Mouse (Mus musculus): ENCODE data around the gene Ankrd28. TPM values are rescaled to one million over a fixed set of nuclear protein-coding genes. Genes with fewer than 3 reads are reported as not detected.

Ankrd28 gene
- total and polyA plus RNA-seq, 2 experiments from 2014 or later = 6.9 to 29.1 TPM

DNA sequence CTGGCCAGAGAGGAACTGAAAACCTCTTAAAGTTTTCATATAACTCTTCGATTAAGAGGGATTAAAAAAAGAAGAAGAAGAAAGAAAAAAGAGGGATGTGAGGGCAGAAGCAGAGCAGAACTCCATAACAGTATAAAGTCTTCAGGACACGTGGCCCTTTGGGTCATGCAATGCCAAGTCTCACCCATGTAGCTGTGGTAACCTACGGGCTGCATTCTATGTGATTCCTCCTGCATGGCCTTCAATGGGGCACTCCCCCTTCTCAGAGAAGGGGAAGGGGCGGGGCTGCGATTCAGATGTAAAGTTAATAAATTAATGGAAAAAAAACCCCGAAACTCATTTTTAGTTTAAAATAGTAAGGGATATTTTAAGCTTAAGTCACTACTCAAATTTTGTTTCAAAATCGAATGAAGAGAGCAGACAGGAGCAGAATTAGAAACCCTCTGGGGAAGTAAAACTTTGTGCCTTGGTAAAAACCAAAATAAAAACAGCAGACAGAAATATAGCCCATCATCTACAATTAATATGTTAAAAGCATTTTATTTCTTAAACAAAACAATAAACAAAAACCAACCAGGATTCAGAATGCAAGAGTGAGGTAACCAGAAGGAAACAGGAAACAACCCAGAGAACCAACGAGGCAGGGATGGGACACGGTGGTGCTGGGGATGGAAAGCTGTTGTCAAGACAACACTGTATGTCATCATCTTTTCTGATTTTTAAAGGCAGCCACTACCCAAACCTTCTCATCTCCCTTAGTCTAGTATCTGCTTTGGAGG, 134.1 kb downstream of the Ankrd28 start:
- no peaks in the 10 kb centered on the region for H3K4me1 ChIP-seq (ENCODE audit: insufficient read depth)
- H3K27ac ChIP-seq (ENCODE audit: low read depth, low read length) = no peak overlapping the region
- 84% methylated on average over 9 of the region's 9 CpGs for WGBS
- peaks cover 29% of the 10 kb centered on the region for H3K36me3 ChIP-seq (ENCODE audit: insufficient read depth)
- DNase-seq (no peak), ATAC-seq (no peak)
- H3K4me2 ChIP-seq (ENCODE audit: low read depth) = no peak overlapping the region
- H3K4me3 ChIP-seq (ENCODE audit: low read depth, low read length) = no peak overlapping the region
- no peak for TF ChIP-seq CTCF (IDR thresholded peaks at IDR 0.05; ENCODE audit: low read depth)
- no peaks in the 10 kb centered on the region for H3K27me3 ChIP-seq (ENCODE audit: insufficient read depth, low read length)
- H3K9ac ChIP-seq = no peak overlapping the region
- H3K9me3 ChIP-seq (ENCODE audit: low read length) = no peaks in the 10 kb centered on the region

DNA sequence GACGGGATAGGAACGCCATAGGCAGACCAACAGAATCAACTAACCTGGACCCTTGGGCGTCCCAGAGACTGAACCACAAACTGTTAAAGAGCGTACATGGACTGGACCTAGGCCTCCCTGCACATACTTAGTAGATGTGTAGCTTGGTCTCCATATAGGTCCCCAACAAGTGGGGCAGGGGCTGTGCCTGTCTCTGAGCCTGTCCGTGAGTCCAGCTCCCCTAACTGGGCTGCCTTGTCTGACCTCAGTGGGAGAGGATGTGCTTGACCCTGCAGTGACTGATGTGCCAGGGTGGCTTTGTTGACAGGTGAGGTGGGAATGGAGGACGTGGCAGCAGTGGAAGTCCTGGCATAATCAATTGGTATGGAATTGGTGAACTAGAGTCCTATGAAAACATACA, 137.9 kb downstream of the Ankrd28 start:
- H3K4me2 ChIP-seq (ENCODE audit: low read depth) = no peak overlapping the region

DNA sequence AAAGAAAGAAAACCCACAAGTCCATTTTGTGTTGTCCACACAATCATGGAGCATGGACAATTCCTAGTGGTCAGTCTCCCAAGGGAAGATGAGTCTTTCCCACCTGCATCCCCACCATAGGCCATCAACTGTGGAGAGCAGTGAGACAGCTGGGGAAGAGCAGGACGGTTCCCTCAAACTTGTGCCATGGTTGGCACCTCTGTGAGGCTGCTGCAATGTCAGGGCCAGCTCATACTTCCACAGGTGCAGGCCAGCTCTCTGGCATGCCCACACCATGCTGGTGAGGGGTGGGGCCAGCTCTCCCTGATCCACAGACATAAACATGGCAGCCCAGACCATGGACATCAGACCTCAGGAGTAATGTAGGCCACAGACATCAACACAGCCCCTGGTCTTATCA, 144.2 kb downstream of the Ankrd28 start:
- no peak for TF ChIP-seq CTCF (IDR thresholded peaks at IDR 0.05; ENCODE audit: low read depth)

More for the DNA sequence above, 137.9 kb downstream of the Ankrd28 start:
- TF ChIP-seq CTCF (IDR thresholded peaks at IDR 0.05; ENCODE audit: low read depth) = no peak
- ATAC-seq (no peak), DNase-seq (no peak)
- Histone ChIP-seq H3K4me1 (ENCODE audit: insufficient read depth) (no peaks in the 10 kb centered on the region), H3K27ac (ENCODE audit: low read depth, low read length) (no peak overlapping the region), H3K9me3 (ENCODE audit: low read length) (no peaks in the 10 kb centered on the region), H3K36me3 (ENCODE audit: insufficient read depth) (peaks cover 9% of the 10 kb centered on the region), H3K27me3 (ENCODE audit: insufficient read depth, low read length) (no peaks in the 10 kb centered on the region), H3K9ac (no peak overlapping the region), H3K4me3 (ENCODE audit: low read depth, low read length) (no peak overlapping the region)
- 92% methylated on average over 6 of the region's 6 CpGs for WGBS

DNA sequence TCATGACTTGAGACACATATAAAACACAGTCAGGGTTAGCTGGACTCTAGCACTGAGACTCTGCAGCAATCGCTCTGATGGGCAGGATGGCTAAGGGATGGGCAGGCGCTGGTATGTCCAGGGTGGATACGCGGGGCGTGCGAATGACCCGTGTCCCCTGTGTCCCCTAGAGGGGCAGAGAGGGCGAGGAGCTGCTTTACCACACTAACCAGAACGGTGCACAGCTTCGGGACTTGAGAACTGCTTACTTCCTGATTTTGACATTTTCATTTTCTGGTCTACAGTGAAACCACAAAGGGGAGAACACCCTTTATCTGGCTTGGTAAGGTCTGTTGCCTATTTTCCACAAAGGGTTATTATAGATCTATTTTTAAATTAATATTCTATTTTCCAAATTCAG, 144.8 kb downstream of the Ankrd28 start:
- 92% methylated on average over 10 of the region's 10 CpGs for WGBS

More for the DNA sequence above, 144.2 kb downstream of the Ankrd28 start:
- no peak overlapping the region for H3K27ac ChIP-seq (ENCODE audit: low read depth, low read length)
- H3K27me3 ChIP-seq (ENCODE audit: insufficient read depth, low read length) = no peaks in the 10 kb centered on the region
- DNase-seq (no peak), ATAC-seq (no peak)
- 100% methylated on average over 1 of the region's 1 CpGs for WGBS
- no peaks in the 10 kb centered on the region for H3K9me3 ChIP-seq (ENCODE audit: low read length)
- no peak overlapping the region for H3K9ac ChIP-seq
- H3K4me1 ChIP-seq (ENCODE audit: insufficient read depth) = no peaks in the 10 kb centered on the region
- H3K4me2 ChIP-seq (ENCODE audit: low read depth) = no peak overlapping the region
- H3K4me3 ChIP-seq (ENCODE audit: low read depth, low read length) = no peak overlapping the region
- no peaks in the 10 kb centered on the region for H3K36me3 ChIP-seq (ENCODE audit: insufficient read depth)

DNA sequence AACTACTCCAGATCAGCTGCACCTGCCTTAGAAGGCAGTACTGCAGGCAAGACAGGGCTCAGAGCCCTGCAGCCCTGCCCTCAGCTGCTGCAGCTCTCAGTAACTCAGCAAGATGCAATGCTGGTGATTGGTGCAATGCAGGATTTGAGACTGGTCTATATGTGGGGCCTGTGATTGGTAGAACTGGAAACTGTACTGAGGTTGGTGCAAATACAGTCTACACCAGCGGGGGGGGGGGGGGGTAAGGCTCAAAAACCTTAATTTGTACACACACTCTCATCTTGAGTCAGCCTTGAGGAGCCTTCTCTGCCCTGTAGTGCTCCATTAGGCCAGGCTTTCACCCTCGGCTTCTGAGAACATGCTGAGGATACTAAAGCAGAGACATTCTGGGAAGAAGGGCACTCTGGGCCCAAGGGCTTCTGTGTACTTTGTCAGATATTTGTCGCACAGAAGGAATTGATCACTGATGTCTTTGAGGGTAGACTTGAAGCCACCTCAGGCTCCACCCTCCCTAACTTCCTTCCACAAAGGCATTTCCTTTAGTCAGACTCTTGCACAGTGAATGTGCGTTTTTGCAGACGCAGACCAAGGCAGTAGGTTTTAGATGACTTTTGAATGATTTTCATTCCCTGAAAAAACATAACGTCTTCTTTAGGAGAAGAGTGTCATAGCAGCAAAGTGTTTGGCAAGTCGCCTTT, 146.0 kb downstream of the Ankrd28 start:
- no peak overlapping the region for H3K27ac ChIP-seq (ENCODE audit: low read depth, low read length)
- no peaks in the 10 kb centered on the region for H3K4me1 ChIP-seq (ENCODE audit: insufficient read depth)
- H3K4me3 ChIP-seq (ENCODE audit: low read depth, low read length) = no peak overlapping the region
- 83% methylated on average over 7 of the region's 7 CpGs for WGBS
- H3K27me3 ChIP-seq (ENCODE audit: insufficient read depth, low read length) = no peaks in the 10 kb centered on the region
- H3K36me3 ChIP-seq (ENCODE audit: insufficient read depth) = no peaks in the 10 kb centered on the region
- no peak for TF ChIP-seq CTCF (IDR thresholded peaks at IDR 0.05; ENCODE audit: low read depth)
- ATAC-seq (no peak), DNase-seq (no peak)
- no peaks in the 10 kb centered on the region for H3K9me3 ChIP-seq (ENCODE audit: low read length)
- no peak overlapping the region for H3K9ac ChIP-seq
- H3K4me2 ChIP-seq (ENCODE audit: low read depth) = no peak overlapping the region

More for the DNA sequence above, 144.8 kb downstream of the Ankrd28 start:
- H3K27me3 ChIP-seq (ENCODE audit: insufficient read depth, low read length) = no peaks in the 10 kb centered on the region
- ATAC-seq (no peak), DNase-seq (no peak)
- no peaks in the 10 kb centered on the region for H3K36me3 ChIP-seq (ENCODE audit: insufficient read depth)
- no peak for TF ChIP-seq CTCF (IDR thresholded peaks at IDR 0.05; ENCODE audit: low read depth)
- H3K9ac ChIP-seq = no peak overlapping the region
- H3K9me3 ChIP-seq (ENCODE audit: low read length) = no peaks in the 10 kb centered on the region
- no peaks in the 10 kb centered on the region for H3K4me1 ChIP-seq (ENCODE audit: insufficient read depth)
- H3K4me2 ChIP-seq (ENCODE audit: low read depth) = no peak overlapping the region
- no peak overlapping the region for H3K4me3 ChIP-seq (ENCODE audit: low read depth, low read length)
- H3K27ac ChIP-seq (ENCODE audit: low read depth, low read length) = no peak overlapping the region

DNA sequence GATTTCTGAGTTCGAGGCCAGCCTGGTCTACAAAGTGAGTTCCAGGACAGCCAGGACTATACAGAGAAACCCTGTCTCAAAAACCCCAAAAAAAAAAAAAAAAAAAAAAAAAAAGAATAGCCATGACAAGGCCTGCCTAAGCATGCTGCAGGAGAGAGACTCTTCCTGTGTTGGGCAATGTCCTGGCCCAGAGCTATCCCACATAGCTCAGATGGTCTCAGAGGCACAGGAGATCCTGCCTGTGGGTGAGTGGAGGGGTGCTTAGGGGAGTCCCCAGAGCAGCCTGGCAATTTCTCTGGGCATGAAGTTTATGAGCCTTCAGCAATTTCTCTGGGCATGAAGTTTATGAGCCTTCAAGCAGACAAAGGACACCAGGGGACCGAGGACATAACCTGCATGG, 146.8 kb downstream of the Ankrd28 start:
- TF ChIP-seq CTCF (IDR thresholded peaks at IDR 0.05; ENCODE audit: low read depth) = no peak
- no peaks in the 10 kb centered on the region for H3K27me3 ChIP-seq (ENCODE audit: insufficient read depth, low read length)
- no peak overlapping the region for H3K27ac ChIP-seq (ENCODE audit: low read depth, low read length)
- H3K4me2 ChIP-seq (ENCODE audit: low read depth) = no peak overlapping the region
- DNase-seq (no peak), ATAC-seq (no peak)
- H3K4me3 ChIP-seq (ENCODE audit: low read depth, low read length) = no peak overlapping the region
- H3K9me3 ChIP-seq (ENCODE audit: low read length) = no peaks in the 10 kb centered on the region
- H3K4me1 ChIP-seq (ENCODE audit: insufficient read depth) = no peaks in the 10 kb centered on the region
- H3K36me3 ChIP-seq (ENCODE audit: insufficient read depth) = no peaks in the 10 kb centered on the region
- no peak overlapping the region for H3K9ac ChIP-seq
- WGBS = 82% methylated on average over 2 of the region's 2 CpGs

DNA sequence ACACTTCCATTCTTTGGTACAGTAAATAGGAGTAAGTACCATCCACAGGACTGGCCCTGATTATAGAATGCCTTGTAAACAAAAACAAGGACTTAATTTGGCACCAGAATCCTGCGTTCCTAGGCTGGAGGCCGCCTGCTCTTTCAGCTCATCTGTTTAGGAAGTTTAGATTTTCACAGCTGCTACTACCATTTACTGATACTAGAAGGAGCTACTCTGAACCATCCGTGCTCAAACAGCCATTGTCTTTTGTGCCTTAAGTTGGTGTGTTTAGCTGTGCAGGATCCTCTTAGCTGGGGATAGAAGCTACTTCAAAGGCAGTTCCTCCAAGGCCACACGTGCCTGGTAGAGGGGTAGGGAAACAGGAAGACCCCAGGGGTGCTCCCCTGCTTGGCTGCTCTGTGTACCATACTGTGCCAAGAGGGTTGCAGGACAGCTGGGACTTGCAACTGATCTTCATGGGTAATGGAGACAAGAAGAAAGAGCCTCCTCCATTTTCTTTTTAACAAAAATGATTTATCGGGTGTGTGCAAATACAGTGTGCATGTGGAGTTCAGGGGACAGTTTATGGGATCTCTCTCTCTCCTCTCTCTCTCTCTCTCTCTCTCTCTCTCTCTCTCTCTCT, 148.4 kb downstream of the Ankrd28 start:
- Histone ChIP-seq H3K4me1 (ENCODE audit: insufficient read depth) (no peaks in the 10 kb centered on the region), H3K36me3 (ENCODE audit: insufficient read depth) (no peaks in the 10 kb centered on the region), H3K9ac (no peak overlapping the region), H3K27me3 (ENCODE audit: insufficient read depth, low read length) (no peaks in the 10 kb centered on the region), H3K4me2 (ENCODE audit: low read depth) (no peak overlapping the region), H3K4me3 (ENCODE audit: low read depth, low read length) (no peak overlapping the region), H3K27ac (ENCODE audit: low read depth, low read length) (no peak overlapping the region), H3K9me3 (ENCODE audit: low read length) (no peaks in the 10 kb centered on the region)
- no peak for ATAC-seq
- 40% methylated on average over 5 of the region's 5 CpGs for WGBS
- DNase-seq = no peak
- TF ChIP-seq CTCF (IDR thresholded peaks at IDR 0.05; ENCODE audit: low read depth) = no peak
